Mouse (Mus musculus) hindbrain, embryonic 11.5 days (tissue): Measurements from ENCODE around the gene Gmds. TPM values are rescaled to one million over a fixed set of nuclear protein-coding genes. Genes with fewer than 3 reads are reported as not detected.

ENCODE experiments used
- ATAC-seq: fragments of 200-750 bp; cut with Nextera tagmentation; 2 replicates; pipeline ENCODE4 v1.8.0; 2017; ENCODE audit warnings: mild to moderate bottlenecking, moderate TSS enrichment, moderate library complexity; ENCODE audit not compliant: low FRiP score
- DNase-seq: peaks from one replicate; pipeline ENCODE4 v3.0.0-alpha.2; 2015; ENCODE audit warnings: low spot score
- H3K27ac ChIP-seq: fragments of 300-500 bp; sonication (generic); 2 replicates; pipeline ENCODE4 v1.5.1; 2014; ENCODE audit warnings: mild to moderate bottlenecking, low read depth, low read length
- H3K27me3 ChIP-seq: fragments of 300-500 bp; sonication (generic); 2 replicates; pipeline ENCODE4 v1.6.1; 2014; ENCODE audit warnings: mild to moderate bottlenecking, low read length, moderate library complexity, mixed read lengths; ENCODE audit not compliant: control insufficient read depth, insufficient read depth
- H3K36me3 ChIP-seq: fragments of 300-500 bp; sonication (generic); 2 replicates; pipeline ENCODE4 v1.6.1; 2014; ENCODE audit warnings: mild to moderate bottlenecking, low read length, moderate library complexity, mixed read lengths; ENCODE audit not compliant: control insufficient read depth, insufficient read depth
- H3K4me1 ChIP-seq: fragments of 300-500 bp; sonication (generic); replicated peaks from 2 replicates; pipeline ENCODE4 v1.6.1; 2014; ENCODE audit warnings: low read length, mixed read lengths; ENCODE audit not compliant: control insufficient read depth, insufficient read depth
- H3K4me2 ChIP-seq: fragments of 300-500 bp; sonication (generic); replicated peaks from 2 replicates; pipeline ENCODE4 v1.6.1; 2014; ENCODE audit warnings: mild to moderate bottlenecking, low read depth, low read length
- H3K4me3 ChIP-seq: fragments of 300-500 bp; sonication (generic); 2 replicates; pipeline ENCODE4 v1.5.1; 2014; ENCODE audit warnings: low read depth, low read length
- H3K9ac ChIP-seq: fragments of 300-500 bp; sonication (generic); 2 replicates; pipeline ENCODE4 v1.6.1; 2014; ENCODE audit warnings: low read depth, low read length
- H3K9me3 ChIP-seq: fragments of 300-500 bp; sonication (generic); 2 replicates; pipeline ENCODE4 v1.6.1; 2016; ENCODE audit warnings: low read length; ENCODE audit not compliant: control insufficient read depth
- WGBS: fragments of 180-500 bp; shearing (Covaris S2); extraction: QIAGEN DNeasy Blood & Tissue Kit; methylation state at CpG from one replicate; pipeline ENCODE4 v1.1.7; 2014; 5-methylcytosine and 5-hydroxymethylcytosine counted together
- polyA plus RNA-seq: library from polyadenylated mRNA; unstranded; fragments of >200 nt; fragmentation: Nextera tagmentation; extraction: Ambion mirVana; gene quantifications from 2 replicates; pipeline ENCODE4 v1.2.1, GENCODE M21; 2014

Gene Gmds
- polyA plus RNA-seq, 1 experiment from 2014 or later, result 32.1 TPM

GRCm38 (mm10) chr13:31805831-31806427, 532.6 kb downstream of the Gmds start:
- peaks cover 75% of the 10 kb centered on the region for H3K27me3 ChIP-seq

DNA sequence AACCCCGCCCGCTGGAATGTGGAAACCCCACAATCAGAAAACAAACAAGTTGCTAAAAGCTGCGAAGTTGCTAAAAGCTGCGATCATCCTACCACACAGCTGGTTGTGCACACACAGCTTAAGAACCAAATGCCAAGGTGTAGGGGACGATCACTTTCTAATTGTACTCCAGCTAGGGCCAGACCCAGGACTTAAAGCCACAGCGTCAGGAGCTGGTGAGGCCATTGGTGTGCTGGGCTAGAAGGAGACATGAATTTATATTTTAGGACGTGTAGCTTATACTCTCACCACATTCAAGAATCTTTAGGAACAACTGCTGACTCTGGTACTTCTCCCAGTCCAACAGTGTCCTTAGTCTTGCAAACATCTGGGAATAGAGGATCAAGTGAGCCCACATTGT, 534.0 kb downstream of the Gmds start:
- 3% methylated on average over 7 of the region's 7 CpGs for WGBS
- no peak overlapping the region for H3K4me2 ChIP-seq
- DNase-seq (peak; percentile 44), ATAC-seq (no peak)
- no peaks in the 10 kb centered on the region for H3K36me3 ChIP-seq
- peaks cover 79% of the 10 kb centered on the region for H3K27me3 ChIP-seq
- no peak overlapping the region for H3K4me3 ChIP-seq
- H3K9ac ChIP-seq, result no peak overlapping the region
- H3K27ac ChIP-seq, result no peak overlapping the region
- peaks cover 10% of the 10 kb centered on the region for H3K4me1 ChIP-seq
- H3K9me3 ChIP-seq, result no peaks in the 10 kb centered on the region

More at GRCm38 (mm10) chr13:31805831-31806427, 532.6 kb downstream of the Gmds start:
- H3K4me2 ChIP-seq, result peak overlapping the region; percentile 71
- peak overlapping the region; percentile 48 for H3K4me3 ChIP-seq
- H3K27ac ChIP-seq, result no peak overlapping the region
- DNase-seq (peak; percentile 72), ATAC-seq (peak; percentile 58)
- 0 out of 2 replicates have a peak overlapping the region, but pooled peaks have one; percentile 16 for H3K9ac ChIP-seq
- peaks cover 10% of the 10 kb centered on the region for H3K4me1 ChIP-seq
- WGBS, result 0% methylated on average over 32 of the region's 34 CpGs
- no peaks in the 10 kb centered on the region for H3K9me3 ChIP-seq
- H3K36me3 ChIP-seq, result no peaks in the 10 kb centered on the region

GRCm38 (mm10) chr13:31803166-31804093, 535.1 kb downstream of the Gmds start:
- Histone ChIP-seq H3K4me3 (no peak overlapping the region), H3K4me1 (peaks cover 10% of the 10 kb centered on the region), H3K9ac (no peak overlapping the region), H3K27ac (no peak overlapping the region), H3K36me3 (no peaks in the 10 kb centered on the region), H3K27me3 (peaks cover 84% of the 10 kb centered on the region), H3K9me3 (no peaks in the 10 kb centered on the region), H3K4me2 (peak overlapping the region; percentile 11; the same call in 1 of the 2 replicates)
- ATAC-seq (no peak), DNase-seq (peak; percentile 58)
- under 1% methylated on average over 31 of the region's 31 CpGs for WGBS

GRCm38 (mm10) chr13:31802447-31802846, 536.1 kb downstream of the Gmds start:
- no peak overlapping the region for H3K27ac ChIP-seq
- 11% methylated on average over 5 of the region's 5 CpGs for WGBS
- peaks cover 78% of the 10 kb centered on the region for H3K27me3 ChIP-seq
- H3K9me3 ChIP-seq, result no peaks in the 10 kb centered on the region
- no peak overlapping the region for H3K9ac ChIP-seq
- no peak overlapping the region for H3K4me3 ChIP-seq
- no peaks in the 10 kb centered on the region for H3K36me3 ChIP-seq
- DNase-seq (no peak), ATAC-seq (no peak)
- peaks cover 5% of the 10 kb centered on the region for H3K4me1 ChIP-seq
- H3K4me2 ChIP-seq, result no peak overlapping the region

GRCm38 (mm10) chr13:31801703-31802305, 536.7 kb downstream of the Gmds start:
- no peak overlapping the region for H3K27ac ChIP-seq
- H3K27me3 ChIP-seq, result peaks cover 71% of the 10 kb centered on the region

DNA sequence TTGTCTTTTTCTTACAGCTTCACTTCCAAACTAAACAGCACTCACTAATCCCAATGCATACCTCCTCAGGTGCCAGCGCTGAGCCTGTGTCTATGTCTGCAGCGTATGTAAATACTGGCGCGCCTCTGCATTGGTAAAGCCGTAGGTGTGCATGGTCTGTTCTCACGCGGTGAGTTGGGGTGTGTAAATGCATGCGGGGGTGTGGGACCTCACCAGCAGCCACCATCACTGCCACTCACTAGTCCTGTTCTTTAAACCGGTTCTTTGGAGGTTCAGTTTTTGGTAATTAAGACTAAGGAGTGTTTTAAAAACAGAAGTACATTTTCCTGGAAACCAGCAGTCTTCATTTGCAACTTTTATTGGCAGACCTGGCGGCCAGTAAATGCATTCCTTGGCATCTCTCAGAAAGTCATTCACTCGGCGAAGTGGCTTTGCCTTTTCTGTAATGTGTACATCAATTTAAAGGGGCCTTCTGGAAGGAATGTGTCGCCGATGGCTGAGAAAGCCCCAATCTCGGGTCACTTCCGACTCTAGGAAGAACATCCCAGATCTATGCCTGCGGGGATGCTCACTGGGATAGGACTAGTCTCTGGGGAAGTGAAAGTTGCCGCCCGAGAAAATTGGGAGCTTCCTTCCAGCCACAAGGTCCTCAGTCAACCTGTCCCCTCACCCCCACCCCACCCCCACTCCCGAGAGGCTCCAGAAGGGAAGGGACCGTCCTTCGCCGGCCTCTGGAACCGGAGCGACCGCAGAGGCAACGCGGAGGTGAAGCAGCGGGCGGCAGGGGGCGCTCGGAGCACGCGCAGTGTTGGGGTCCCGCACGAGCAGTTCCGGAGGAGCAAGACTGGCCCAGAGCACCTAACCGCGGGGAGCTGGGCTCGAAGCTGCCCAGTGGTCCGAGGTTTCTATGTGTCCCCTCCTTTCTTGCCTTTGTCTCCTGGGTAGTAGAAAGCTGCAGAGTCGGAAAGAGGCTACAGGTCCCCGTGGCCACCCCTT, 537.7 kb downstream of the Gmds start:
- WGBS, result 1% methylated on average over 43 of the region's 43 CpGs
- no peak overlapping the region for H3K9ac ChIP-seq
- H3K27me3 ChIP-seq, result peaks cover 64% of the 10 kb centered on the region
- no peaks in the 10 kb centered on the region for H3K9me3 ChIP-seq
- H3K36me3 ChIP-seq, result no peaks in the 10 kb centered on the region
- DNase-seq (peak; percentile 92), ATAC-seq (peak; percentile 87)
- H3K27ac ChIP-seq, result no peak overlapping the region
- H3K4me1 ChIP-seq, result peaks cover 5% of the 10 kb centered on the region
- peak overlapping the region; percentile 31 for H3K4me2 ChIP-seq
- H3K4me3 ChIP-seq, result peak overlapping the region; percentile 15; the same call in 1 of the 2 replicates

More at GRCm38 (mm10) chr13:31801703-31802305, 536.7 kb downstream of the Gmds start:
- Histone ChIP-seq H3K4me3 (0 out of 2 replicates have a peak overlapping the region, but pooled peaks have one; percentile 15), H3K4me2 (peak overlapping the region; percentile 31), H3K36me3 (no peaks in the 10 kb centered on the region), H3K9ac (0 out of 2 replicates have a peak overlapping the region, but pooled peaks have one; percentile 7), H3K9me3 (no peaks in the 10 kb centered on the region), H3K4me1 (peaks cover 5% of the 10 kb centered on the region)
- ATAC-seq (peak; percentile 15; the same call in 1 of the 2 replicates), DNase-seq (peak; percentile 54)
- 1% methylated on average over 25 of the region's 25 CpGs for WGBS

DNA sequence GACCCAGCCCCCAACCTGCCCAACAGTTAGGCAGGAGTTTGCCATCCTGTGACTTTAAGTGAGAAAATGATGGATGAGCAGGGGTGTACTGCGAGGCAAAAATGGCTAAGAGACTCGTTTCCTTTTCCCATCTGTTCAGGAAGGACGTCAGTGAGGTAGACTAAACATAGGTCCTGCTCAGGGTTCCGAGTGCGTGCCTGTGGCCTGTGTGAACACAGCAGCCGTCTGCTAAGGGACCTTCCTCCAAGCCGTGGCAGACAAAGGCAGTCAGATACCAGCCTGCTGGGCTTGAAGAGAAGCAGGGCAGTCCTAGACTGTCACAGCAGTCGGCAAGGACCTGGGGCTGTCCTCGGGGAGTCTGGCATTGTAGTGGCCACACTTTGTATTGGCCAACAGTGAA, 540.5 kb downstream of the Gmds start:
- Histone ChIP-seq H3K9me3 (no peaks in the 10 kb centered on the region), H3K36me3 (no peaks in the 10 kb centered on the region), H3K4me1 (peaks cover 2% of the 10 kb centered on the region; the same call in 1 of the 2 replicates), H3K4me2 (no peak overlapping the region), H3K9ac (no peak overlapping the region), H3K27me3 (peaks cover 41% of the 10 kb centered on the region), H3K27ac (no peak overlapping the region), H3K4me3 (no peak overlapping the region)
- ATAC-seq (no peak), DNase-seq (peak; percentile 21)
- 32% methylated on average over 9 of the region's 9 CpGs for WGBS
